Mouse (Mus musculus): ENCODE data around the gene Mcm6. TPM values are rescaled to one million over a fixed set of nuclear protein-coding genes. Genes with fewer than 3 reads are reported as not detected.

Gene Mcm6
- polyA plus RNA-seq, 1 experiment from 2014 or later: 248 TPM

Other genes starting within 250 kb of the Mcm6 start
- 57.1 and 63.3 TPM in 2 replicates for gene Ubxn4, start 115.7 kb downstream of the Mcm6 start, polyA plus RNA-seq (2016; fragmentation: Nextera tagmentation; extraction: Ambion mirVana)
- 0.09 and 0.11 TPM in 2 replicates for gene Lct, start 31.3 kb downstream of the Mcm6 start, polyA plus RNA-seq (2016; fragmentation: Nextera tagmentation; extraction: Ambion mirVana)
- gene Dars, start 57.7 kb upstream of the Mcm6 start, polyA plus RNA-seq (2016; fragmentation: Nextera tagmentation; extraction: Ambion mirVana): 137 and 155 TPM in 2 replicates
- gene Cxcr4, start 232.6 kb upstream of the Mcm6 start, polyA plus RNA-seq (2016; fragmentation: Nextera tagmentation; extraction: Ambion mirVana): 1.2 and 1.7 TPM in 2 replicates

Data from heart, embryonic 10.5 days (tissue).